Mouse (Mus musculus) bone marrow macrophage, adult 2 months (primary cell): ENCODE measurements around the gene Kcnip1.

Source experiments
- CTCF ChIP-seq: IDR thresholded peaks from 2 replicates; pipeline ENCODE4 v1.5.1; 2012; ENCODE audit warnings: low read depth, mild to moderate bottlenecking, low read length, moderate library complexity
- POLR2A ChIP-seq: IDR thresholded peaks from 2 replicates; pipeline ENCODE4 v1.6.1; 2012; ENCODE audit warnings: mild to moderate bottlenecking, low read depth, low read length, borderline replicate concordance

DNA sequence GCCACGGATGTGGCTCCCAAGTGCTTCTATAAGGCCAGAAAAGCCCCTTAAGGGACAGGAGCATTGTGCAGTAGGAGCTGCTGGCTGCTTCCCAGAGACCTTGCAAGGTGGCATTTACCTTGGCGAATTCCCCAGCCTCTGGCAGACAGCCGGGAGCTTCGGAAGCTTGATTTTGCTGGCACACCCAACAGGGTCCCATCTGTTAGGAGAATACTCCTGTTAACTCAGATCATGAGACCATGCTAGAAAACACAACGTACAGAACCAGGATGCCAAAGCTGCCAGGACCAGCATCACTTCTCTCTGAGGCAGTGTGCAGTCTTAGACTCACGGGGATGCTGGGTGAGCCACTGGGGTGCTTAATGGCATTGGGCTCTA, 165.1 kb downstream of the Kcnip1 start:
- TF ChIP-seq CTCF: no peak
- no peak for TF ChIP-seq POLR2A
